Mouse (Mus musculus): ENCODE measurements at regions not wholly inside any gene's neighbourhood (a gene's known extent, or its start where the extent isn't known, plus 50 kb on each side); places are given as distances from the start of the nearest gene placed in this dataset.

DNA sequence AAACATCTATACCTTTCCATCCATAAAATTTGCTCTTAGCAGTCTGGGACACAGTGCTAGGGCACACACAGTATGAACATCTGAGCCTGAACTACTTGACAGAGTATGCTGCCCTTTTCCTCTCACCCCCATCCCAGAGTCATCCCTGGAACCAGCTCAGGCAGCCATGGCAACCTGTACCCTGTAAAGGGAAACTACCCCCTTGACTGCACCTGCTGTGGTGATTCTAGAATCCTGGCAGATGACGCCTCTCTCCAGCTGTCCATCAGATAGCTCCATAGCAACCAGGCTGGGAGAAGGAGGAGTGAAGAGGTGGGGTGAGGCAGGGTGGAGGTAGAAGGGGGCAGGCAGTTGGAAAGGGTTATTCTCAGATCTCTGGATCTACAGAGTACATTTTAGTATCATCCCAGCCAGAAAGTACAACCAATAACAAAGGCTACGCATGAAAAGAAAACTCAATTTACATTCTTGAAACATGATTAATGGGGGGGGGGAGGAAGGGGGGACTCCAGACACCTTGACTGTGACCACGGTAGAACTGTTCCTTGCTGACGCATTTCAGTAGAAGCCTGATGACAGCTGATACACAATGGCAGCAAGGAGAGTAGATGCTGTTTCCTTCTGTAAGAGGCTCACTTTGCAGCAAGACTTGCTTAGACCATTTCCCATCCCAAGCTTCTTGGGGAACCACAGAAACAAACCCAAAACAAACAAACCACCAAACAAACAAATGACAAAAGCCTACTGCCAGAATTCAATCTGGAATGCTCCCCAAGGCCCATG, 97.2 kb upstream of the Rreb1 start:
- Histone ChIP-seq H3K27me3 (ENCODE audit: insufficient read depth, low read length) (no peaks in the 10 kb centered on the region), H3K4me2 (no peak overlapping the region), H3K9me3 (ENCODE audit: low read depth, low read length) (no peaks in the 10 kb centered on the region), H3K4me3 (ENCODE audit: low read depth, low read length) (no peak overlapping the region), H3K4me1 (ENCODE audit: insufficient read depth) (no peaks in the 10 kb centered on the region), H3K27ac (ENCODE audit: low read depth) (no peak overlapping the region), H3K9ac (no peak overlapping the region), H3K36me3 (ENCODE audit: insufficient read depth) (no peaks in the 10 kb centered on the region)
- WGBS = 36% methylated on average over 4 of the region's 4 CpGs
- DNase-seq = no peak
- no peak for TF ChIP-seq CTCF (IDR thresholded peaks at IDR 0.05; ENCODE audit: low read depth)
- peak; percentile 73 for ATAC-seq (ENCODE audit: insufficient read depth)

DNA sequence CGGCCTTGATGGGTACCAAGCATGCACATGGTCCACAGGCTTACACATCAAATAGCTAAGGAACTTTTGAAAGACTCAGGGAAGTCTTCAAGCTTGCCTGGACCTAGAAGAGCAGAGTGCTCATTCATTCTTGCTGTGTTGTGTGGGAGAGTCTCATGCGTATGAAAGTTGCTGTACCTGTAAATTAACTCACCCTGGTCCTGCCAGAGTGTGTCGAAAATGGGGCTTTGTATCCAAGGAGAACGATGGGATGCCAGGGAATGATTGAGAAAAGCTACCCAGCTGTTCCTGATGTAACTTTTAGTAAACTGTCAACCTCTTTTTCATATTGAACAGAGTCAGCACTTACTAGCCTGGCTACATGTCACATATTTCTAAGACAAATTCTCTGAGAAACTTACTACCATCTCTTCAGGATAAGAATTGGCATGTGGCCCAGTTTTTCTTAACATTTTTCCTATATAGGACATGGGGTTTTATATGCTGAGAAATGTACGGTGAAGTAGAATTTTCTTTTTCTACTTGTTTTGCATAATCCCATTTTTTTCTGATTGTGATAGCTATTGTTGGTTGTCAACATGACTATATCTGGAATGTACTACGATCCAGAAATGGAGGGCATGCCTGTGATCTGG, 95.0 kb upstream of the Rreb1 start:
- no peak overlapping the region for H3K4me2 ChIP-seq
- peak; percentile 60 for DNase-seq
- H3K27ac ChIP-seq (ENCODE audit: low read depth) = no peak overlapping the region
- no peak overlapping the region for H3K9ac ChIP-seq
- 57% methylated on average over 6 of the region's 6 CpGs for WGBS
- TF ChIP-seq CTCF (IDR thresholded peaks at IDR 0.05; ENCODE audit: low read depth) = no peak
- no peaks in the 10 kb centered on the region for H3K9me3 ChIP-seq (ENCODE audit: low read depth, low read length)
- H3K4me3 ChIP-seq (ENCODE audit: low read depth, low read length) = no peak overlapping the region
- no peaks in the 10 kb centered on the region for H3K36me3 ChIP-seq (ENCODE audit: insufficient read depth)
- H3K4me1 ChIP-seq (ENCODE audit: insufficient read depth) = no peaks in the 10 kb centered on the region
- ATAC-seq (ENCODE audit: insufficient read depth) = no peak
- no peaks in the 10 kb centered on the region for H3K27me3 ChIP-seq (ENCODE audit: insufficient read depth, low read length)

DNA sequence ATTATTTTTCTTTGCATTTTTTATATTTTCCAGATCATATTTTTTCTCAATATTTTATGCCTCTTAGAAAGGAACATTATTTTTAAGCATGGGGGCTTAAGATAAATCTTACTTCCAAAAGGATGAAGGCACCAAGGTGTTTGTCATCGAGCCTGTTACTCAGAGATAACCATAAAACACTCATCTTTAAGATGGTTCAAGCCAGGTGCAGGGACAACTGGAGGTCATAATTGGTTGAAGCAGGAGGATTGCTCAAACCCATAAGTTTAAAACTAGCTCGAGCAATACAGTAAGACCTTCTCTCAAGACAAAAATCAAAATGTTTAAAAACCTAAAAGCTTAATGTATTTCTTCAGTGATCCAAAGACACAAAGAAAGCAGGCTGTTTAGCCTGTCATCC, 92.6 kb upstream of the Rreb1 start:
- WGBS = 73% methylated on average over 2 of the region's 2 CpGs
- no peaks in the 10 kb centered on the region for H3K4me1 ChIP-seq (ENCODE audit: insufficient read depth)
- H3K27ac ChIP-seq (ENCODE audit: low read depth) = no peak overlapping the region

DNA sequence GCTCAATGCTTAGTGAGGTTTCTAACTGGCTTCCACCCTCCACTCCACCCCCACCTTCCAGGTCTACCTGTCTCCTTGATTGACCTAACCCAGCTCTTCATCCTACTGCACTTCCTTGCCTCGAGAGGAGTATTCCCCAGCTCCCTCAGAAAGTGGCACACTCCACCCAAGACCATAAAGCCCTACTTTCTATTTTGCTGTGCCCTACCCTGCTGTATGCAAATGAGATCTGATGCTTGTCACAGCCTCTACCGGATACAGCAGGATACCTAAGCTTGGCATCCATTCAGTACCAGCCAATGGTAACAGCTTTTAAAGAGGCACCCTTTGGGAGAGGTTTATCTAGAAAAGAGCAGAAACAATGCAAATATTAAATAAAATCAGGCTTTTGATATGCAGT, 92.1 kb upstream of the Rreb1 start:
- no peak for ATAC-seq (ENCODE audit: insufficient read depth)
- H3K27ac ChIP-seq (ENCODE audit: low read depth) = no peak overlapping the region
- no peak overlapping the region for H3K9ac ChIP-seq
- no peak overlapping the region for H3K4me3 ChIP-seq (ENCODE audit: low read depth, low read length)
- no peak overlapping the region for H3K4me2 ChIP-seq
- no peaks in the 10 kb centered on the region for H3K4me1 ChIP-seq (ENCODE audit: insufficient read depth)
- no peak for TF ChIP-seq CTCF (IDR thresholded peaks at IDR 0.05; ENCODE audit: low read depth)
- no peak for DNase-seq
- WGBS = 54% methylated on average over 2 of the region's 2 CpGs
- H3K36me3 ChIP-seq (ENCODE audit: insufficient read depth) = no peaks in the 10 kb centered on the region
- no peaks in the 10 kb centered on the region for H3K27me3 ChIP-seq (ENCODE audit: insufficient read depth, low read length)
- H3K9me3 ChIP-seq (ENCODE audit: low read depth, low read length) = no peaks in the 10 kb centered on the region

More for the DNA sequence above, 92.6 kb upstream of the Rreb1 start:
- Histone ChIP-seq H3K36me3 (ENCODE audit: insufficient read depth) (no peaks in the 10 kb centered on the region), H3K4me2 (no peak overlapping the region), H3K27me3 (ENCODE audit: insufficient read depth, low read length) (no peaks in the 10 kb centered on the region), H3K9me3 (ENCODE audit: low read depth, low read length) (no peaks in the 10 kb centered on the region), H3K9ac (no peak overlapping the region), H3K4me3 (ENCODE audit: low read depth, low read length) (no peak overlapping the region)
- no peak for DNase-seq
- TF ChIP-seq CTCF (IDR thresholded peaks at IDR 0.05; ENCODE audit: low read depth) = no peak
- ATAC-seq (ENCODE audit: insufficient read depth) = no peak

- H3K4me2 ChIP-seq = no peak overlapping the region
- no peaks in the 10 kb centered on the region for H3K27me3 ChIP-seq (ENCODE audit: insufficient read depth, low read length)
- H3K4me3 ChIP-seq (ENCODE audit: low read depth, low read length) = no peak overlapping the region
- H3K4me1 ChIP-seq (ENCODE audit: insufficient read depth) = no peaks in the 10 kb centered on the region
- 88% methylated on average over 6 of the region's 6 CpGs for WGBS
- no peak for TF ChIP-seq CTCF (IDR thresholded peaks at IDR 0.05; ENCODE audit: low read depth)
- H3K9ac ChIP-seq = no peak overlapping the region
- ATAC-seq (ENCODE audit: insufficient read depth) = no peak
- no peak for DNase-seq
- H3K9me3 ChIP-seq (ENCODE audit: low read depth, low read length) = no peaks in the 10 kb centered on the region
- H3K27ac ChIP-seq (ENCODE audit: low read depth) = no peak overlapping the region
- no peaks in the 10 kb centered on the region for H3K36me3 ChIP-seq (ENCODE audit: insufficient read depth)
Measured at GRCm38 (mm10) chr13:37689127-37689777, 88.9 kb upstream of the Rreb1 start.

DNA sequence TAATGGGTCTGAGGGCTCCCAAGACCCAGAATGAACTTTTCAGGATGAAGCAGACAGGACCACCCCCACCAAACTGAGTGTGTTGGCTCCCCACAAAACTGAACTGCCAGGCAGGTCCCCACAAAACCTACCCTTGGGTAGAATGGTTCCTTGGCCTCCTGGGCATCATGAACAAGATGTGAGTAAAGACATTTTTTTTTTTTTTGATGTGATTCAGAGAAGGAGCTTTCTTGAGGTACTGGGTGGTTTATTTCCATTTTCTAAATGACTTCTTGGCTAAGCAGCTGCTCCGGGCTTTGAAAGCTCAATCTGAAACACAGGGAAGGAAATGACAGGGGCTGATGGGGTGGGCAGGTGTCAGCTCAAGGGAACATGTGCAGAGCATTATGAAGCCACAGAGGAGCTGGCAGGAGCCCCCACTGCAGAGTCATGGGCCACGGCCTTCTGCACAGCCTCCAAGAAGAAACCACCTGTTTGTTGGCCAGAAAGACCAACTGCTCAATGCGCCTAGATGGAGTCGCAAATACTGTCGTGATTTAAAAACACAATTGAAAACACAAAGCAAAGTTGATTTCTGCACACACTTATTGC, 86.2 kb upstream of the Rreb1 start:
- Histone ChIP-seq H3K4me3 (ENCODE audit: low read depth, low read length) (no peak overlapping the region), H3K27ac (ENCODE audit: low read depth) (no peak overlapping the region), H3K9ac (no peak overlapping the region), H3K9me3 (ENCODE audit: low read depth, low read length) (no peaks in the 10 kb centered on the region), H3K27me3 (ENCODE audit: insufficient read depth, low read length) (no peaks in the 10 kb centered on the region), H3K36me3 (ENCODE audit: insufficient read depth) (no peaks in the 10 kb centered on the region), H3K4me1 (ENCODE audit: insufficient read depth) (no peaks in the 10 kb centered on the region), H3K4me2 (no peak overlapping the region)
- no peak for ATAC-seq (ENCODE audit: insufficient read depth)
- DNase-seq = no peak
- TF ChIP-seq CTCF (IDR thresholded peaks at IDR 0.05; ENCODE audit: low read depth) = no peak
- 80% methylated on average over 5 of the region's 5 CpGs for WGBS

DNA sequence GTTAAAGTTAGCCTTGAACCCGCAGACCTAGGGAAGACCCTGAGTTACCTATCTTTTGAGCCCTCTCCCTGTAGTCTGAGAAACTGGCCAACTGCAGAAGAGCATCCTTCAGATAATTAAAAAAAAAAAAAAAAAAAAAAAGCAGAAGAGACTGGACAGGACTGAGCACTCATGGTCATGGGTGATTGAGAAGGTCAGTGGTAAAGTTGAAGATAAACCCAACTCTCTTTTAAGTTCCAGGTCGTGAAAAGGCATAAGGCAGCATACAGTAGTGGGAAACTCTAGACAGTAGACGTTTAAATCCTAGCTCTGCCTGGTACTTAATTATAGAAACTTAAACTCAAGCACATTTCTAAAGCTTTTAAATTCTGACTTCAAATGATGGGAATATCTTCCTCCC, 84.6 kb upstream of the Rreb1 start:
- no peak for ATAC-seq (ENCODE audit: insufficient read depth)
- WGBS = 74% methylated on average over 3 of the region's 3 CpGs

More for the DNA sequence above, 84.6 kb upstream of the Rreb1 start:
- H3K4me2 ChIP-seq = no peak overlapping the region
- H3K9me3 ChIP-seq (ENCODE audit: low read depth, low read length) = no peaks in the 10 kb centered on the region
- no peaks in the 10 kb centered on the region for H3K4me1 ChIP-seq (ENCODE audit: insufficient read depth)
- DNase-seq = no peak
- no peak overlapping the region for H3K9ac ChIP-seq
- no peak for TF ChIP-seq CTCF (IDR thresholded peaks at IDR 0.05; ENCODE audit: low read depth)
- H3K4me3 ChIP-seq (ENCODE audit: low read depth, low read length) = no peak overlapping the region
- H3K27ac ChIP-seq (ENCODE audit: low read depth) = no peak overlapping the region
- H3K36me3 ChIP-seq (ENCODE audit: insufficient read depth) = no peaks in the 10 kb centered on the region
- no peaks in the 10 kb centered on the region for H3K27me3 ChIP-seq (ENCODE audit: insufficient read depth, low read length)
